17 mouse cellular contexts compared by ENCODE assay signal in the genomic region with DNA sequence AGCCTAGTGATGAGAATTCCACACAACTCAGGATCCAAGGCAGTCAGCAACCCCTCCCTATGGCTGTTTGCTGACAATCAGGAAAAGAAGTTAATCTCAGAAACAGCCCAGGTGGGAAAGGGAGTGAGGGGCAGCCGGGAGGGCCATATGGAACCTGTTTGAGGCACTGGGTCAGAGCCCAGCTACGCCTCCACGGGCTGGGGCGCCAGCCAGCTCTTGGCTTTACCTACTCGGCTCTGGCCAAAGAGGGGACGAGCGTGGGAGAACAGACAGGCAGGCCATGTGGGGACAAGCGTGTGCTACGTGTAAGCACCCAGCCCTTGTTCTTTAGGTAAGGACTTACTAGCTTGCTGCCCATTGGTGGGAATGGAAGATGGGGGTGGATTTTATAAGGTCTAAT.
DNase-seq lines count a peak whose midpoint lies in the region; ATAC-seq and TF ChIP-seq lines count a peak whose summit lies in the region.
"Had no signal": no experiment of that assay in that cellular context is flagged by ENCODE, and none has a peak within 500 bp of the region (broad histone marks: within the 10 kb centered on the region; RNA-seq: fewer than 3 reads in every experiment).

No protein-coding gene starts in this region.

- H3K9ac ChIP-seq in intestine, postnatal 0 days (ENCODE audit: low read depth, low read length), result no peak overlapping the region
- H3K9ac ChIP-seq in forebrain, embryonic 11.5 days (ENCODE audit: low read length), result no peak overlapping the region
- H3K9ac ChIP-seq: embryonic facial prominence, embryonic 13.5 days; neural tube, embryonic 12.5 days had no signal

- H3K4me1 ChIP-seq in intestine, postnatal 0 days (replicated peaks; ENCODE audit: control insufficient read depth, insufficient read depth, low read length), result no peaks in the 10 kb centered on the region; the same call in 1 of the 2 replicates
- H3K4me1 ChIP-seq in forebrain, embryonic 11.5 days (replicated peaks; ENCODE audit: control insufficient read depth, insufficient read depth, low read length), result no peaks in the 10 kb centered on the region
- H3K4me1 ChIP-seq: neural tube, embryonic 12.5 days had no signal

- 85% methylated on average over 9 of the region's 9 CpGs for WGBS in intestine, postnatal 0 days
- WGBS in forebrain, embryonic 11.5 days, result 81% methylated on average over 9 of the region's 9 CpGs

- H3K27ac ChIP-seq in intestine, postnatal 0 days (ENCODE audit: low read depth, low read length), result no peak overlapping the region
- H3K27ac ChIP-seq in forebrain, embryonic 11.5 days (ENCODE audit: low read depth, low read length), result no peak overlapping the region
- H3K27ac ChIP-seq: embryonic facial prominence, embryonic 13.5 days; neural tube, embryonic 12.5 days had no signal

- H3K4me3 ChIP-seq in intestine, postnatal 0 days (ENCODE audit: low read depth, low read length), result no peak overlapping the region
- no peak overlapping the region for H3K4me3 ChIP-seq in forebrain, embryonic 11.5 days (ENCODE audit: low read depth, low read length)
- H3K4me3 ChIP-seq: embryonic facial prominence, embryonic 13.5 days; megakaryocyte, embryonic 14.5 days; neural tube, embryonic 12.5 days had no signal

- no peaks in the 10 kb centered on the region for H3K27me3 ChIP-seq in intestine, postnatal 0 days (replicated peaks; ENCODE audit: control insufficient read depth, insufficient read depth, low read length)
- H3K27me3 ChIP-seq in forebrain, embryonic 11.5 days (ENCODE audit: control insufficient read depth, insufficient read depth, low read length), result no peaks in the 10 kb centered on the region
- H3K27me3 ChIP-seq: embryonic facial prominence, embryonic 13.5 days; neural tube, embryonic 12.5 days had no signal

- no peak for ATAC-seq in intestine, postnatal 0 days
- ATAC-seq in forebrain, embryonic 11.5 days (replicated peaks; ENCODE audit: low FRiP score), result no peak
- ATAC-seq: forebrain, embryonic 14.5 days; hindbrain, embryonic 16.5 days had no signal

- DNase-seq in heart, adult 18-20 months, result peak; percentile 21 to 32
- DNase-seq in heart, postnatal 4 days, result no peak
- DNase-seq in right cerebral cortex, postnatal 10 days (ENCODE audit: low spot score in 2 of 2), result peak; percentile 39 to 41
- DNase-seq in right cerebral cortex, adult 18-20 months, result no peak
- peak; percentile 91 to 94 for DNase-seq in cerebellum, postnatal 25 days
- DNase-seq in kidney, postnatal 10 days, result no peak
- no peak for DNase-seq in forebrain, embryonic 11.5 days (ENCODE audit: low spot score)
- DNase-seq: adrenal gland, postnatal 36 days; kidney, adult 2 months; retina, postnatal 1 day; thymus, adult 18-20 months had no signal

- H3K9me3 ChIP-seq in intestine, postnatal 0 days (ENCODE audit: control insufficient read depth), result no peaks in the 10 kb centered on the region
- no peaks in the 10 kb centered on the region for H3K9me3 ChIP-seq in forebrain, embryonic 11.5 days (ENCODE audit: control insufficient read depth, low read length)
- H3K9me3 ChIP-seq: embryonic facial prominence, embryonic 13.5 days; neural tube, embryonic 12.5 days had no signal

- no peaks in the 10 kb centered on the region for H3K36me3 ChIP-seq in intestine, postnatal 0 days (ENCODE audit: control insufficient read depth, insufficient read depth)
- H3K36me3 ChIP-seq in forebrain, embryonic 11.5 days (ENCODE audit: control insufficient read depth, insufficient read depth, low read length), result no peaks in the 10 kb centered on the region
- H3K36me3 ChIP-seq: embryonic facial prominence, embryonic 13.5 days; neural tube, embryonic 12.5 days had no signal

- no peak for TF ChIP-seq CTCF in intestine, postnatal 0 days (IDR thresholded peaks at IDR 0.05; ENCODE audit: low read depth)

- H3K4me2 ChIP-seq in intestine, postnatal 0 days (replicated peaks; ENCODE audit: low read depth), result no peak overlapping the region
- H3K4me2 ChIP-seq in forebrain, embryonic 11.5 days (ENCODE audit: low read depth, low read length, severe bottlenecking), result no peak overlapping the region
- H3K4me2 ChIP-seq: embryonic facial prominence, embryonic 13.5 days; neural tube, embryonic 12.5 days had no signal

Comparison
In these comparisons a context has a peak if more than half of its experiments do, and no peak if none do; other contexts are left out.
1. DNase-seq: peak in heart, adult 18-20 months (2 of 2), right cerebral cortex, postnatal 10 days (2 of 2) and cerebellum, postnatal 25 days (2 of 2); none in heart, postnatal 4 days (single experiment), right cerebral cortex, adult 18-20 months (single experiment), kidney, postnatal 10 days (single experiment) and forebrain, embryonic 11.5 days (single experiment).